Mouse (Mus musculus) bone marrow, adult 2 months (tissue): ENCODE data around the gene Sgms2. TPM values are rescaled to one million over a fixed set of nuclear protein-coding genes. Genes with fewer than 3 reads are reported as not detected.

Source experiments
- H3K27ac ChIP-seq: fragments of 200-500 bp; 2 replicates; pipeline ENCODE4 v1.5.1; 2012; ENCODE audit warnings: low read depth, mild to moderate bottlenecking, control low read depth, inconsistent platforms, low read length; ENCODE audit not compliant: control insufficient read depth, poor library complexity, insufficient read depth
- H3K4me1 ChIP-seq: fragments of 200-500 bp; 2 replicates; pipeline ENCODE4 v1.6.1; 2011; ENCODE audit warnings: low read length; ENCODE audit not compliant: control insufficient read depth, insufficient read depth
- H3K4me3 ChIP-seq: fragments of 200-500 bp; replicated peaks from 2 replicates; pipeline ENCODE3; 2011; ENCODE audit warnings: mild to moderate bottlenecking, low read depth, low read length, control low read depth; ENCODE audit not compliant: control insufficient read depth
- CTCF ChIP-seq: fragments of 200-500 bp; IDR thresholded peaks from 2 replicates; pipeline ENCODE4 v1.5.1; 2011; ENCODE audit warnings: low read length, control low read depth; ENCODE audit not compliant: control insufficient read depth, insufficient read depth
- POLR2A ChIP-seq: fragments of 200-500 bp; IDR thresholded peaks from 2 replicates; pipeline ENCODE4 v1.6.1; 2011; ENCODE audit warnings: low read depth, mild to moderate bottlenecking, control low read depth, low read length, borderline replicate concordance; ENCODE audit not compliant: control insufficient read depth
- WGBS: fragments of 180-500 bp; shearing (Covaris S2); methylation state at CpG from one replicate; pipeline ENCODE4 v1.1.7; 2018; 5-methylcytosine and 5-hydroxymethylcytosine counted together
- polyA plus RNA-seq: library from polyadenylated mRNA; stranded (reverse); fragments of >200 nt; gene quantifications from 2 replicates; pipeline ENCODE4 v1.2.4, GENCODE M21; 2011; ENCODE audit warnings: low replicate concordance; ENCODE audit not compliant: missing spikeins, insufficient read depth, insufficient read length

Gene Sgms2
- polyA plus RNA-seq, 1 experiment: 6.6 TPM

- no peak overlapping the region for H3K4me3 ChIP-seq
- H3K4me1 ChIP-seq: no peaks in the 10 kb centered on the region
- WGBS: 72% methylated on average over 3 of the region's 3 CpGs
- no peak overlapping the region for H3K27ac ChIP-seq
- TF ChIP-seq CTCF: no peak
- TF ChIP-seq POLR2A: no peak
Measured at GRCm38 (mm10) chr3:131292959-131293358, 198.3 kb downstream of the Sgms2 start.

- 66% methylated on average over 2 of the region's 2 CpGs for whole genome bisulfite sequencing
- no peaks in the 10 kb centered on the region for H3K4me1 ChIP-seq
- H3K27ac ChIP-seq: no peak overlapping the region
- H3K4me3 ChIP-seq: no peak overlapping the region
- TF ChIP-seq CTCF: no peak
- no peak for TF ChIP-seq POLR2A
Measured at GRCm38 (mm10) chr3:131292349-131292748, 198.9 kb downstream of the Sgms2 start.

- Histone ChIP-seq H3K4me1 (no peaks in the 10 kb centered on the region), H3K4me3 (no peak overlapping the region), H3K27ac (no peak overlapping the region)
- 71% methylated on average over 4 of the region's 4 CpGs for WGBS
- TF ChIP-seq POLR2A (no peak), CTCF (no peak)
Measured at GRCm38 (mm10) chr3:131291890-131292289, 199.3 kb downstream of the Sgms2 start.

- Histone ChIP-seq H3K27ac (no peak overlapping the region), H3K4me3 (no peak overlapping the region), H3K4me1 (peaks cover 2% of the 10 kb centered on the region; the same call in 1 of the 2 replicates)
- no peak for TF ChIP-seq CTCF
- TF ChIP-seq POLR2A: no peak
- 84% methylated on average over 4 of the region's 4 CpGs for WGBS
Measured at GRCm38 (mm10) chr3:131274151-131274550, 217.1 kb downstream of the Sgms2 start.

- Histone ChIP-seq H3K4me1 (peaks cover 2% of the 10 kb centered on the region; the same call in 1 of the 2 replicates), H3K27ac (no peak overlapping the region), H3K4me3 (peak overlapping the region; percentile 92)
- WGBS: 19% methylated on average over 10 of the region's 10 CpGs
- TF ChIP-seq CTCF: no peak
- no peak for TF ChIP-seq POLR2A
Measured at GRCm38 (mm10) chr3:131272374-131273100, 218.7 kb downstream of the Sgms2 start.

- peaks cover 2% of the 10 kb centered on the region; the same call in 1 of the 2 replicates for H3K4me1 ChIP-seq
- peak within 1 kb of the TSS; percentile 92 for H3K4me3 ChIP-seq
- TF ChIP-seq POLR2A (0 out of 2 replicates have a peak, but pooled peaks have one; percentile 24), CTCF (no peak)
- peak within 1 kb of the TSS; percentile 54; the same call in 1 of the 2 replicates for H3K27ac ChIP-seq
- WGBS: under 1% methylated on average over 54 of the region's 54 CpGs
Measured at GRCm38 (mm10) chr3:131271559-131272373, 219.4 kb downstream of the Sgms2 start, which contains the start of gene Hadh. TSS of gene Hadh (minus strand) at chr3:131272101.

- 5% methylated on average over 8 of the region's 8 CpGs for WGBS
Measured at GRCm38 (mm10) chr3:131271157-131271556, 220.1 kb downstream of the Sgms2 start.

GRCm38 (mm10) chr3:131270381-131270780, 220.8 kb downstream of the Sgms2 start:
- H3K4me1 ChIP-seq: peaks cover 2% of the 10 kb centered on the region; the same call in 1 of the 2 replicates
- WGBS: 87% methylated on average over 6 of the region's 6 CpGs
- no peak overlapping the region for H3K27ac ChIP-seq
- H3K4me3 ChIP-seq: no peak overlapping the region
- TF ChIP-seq POLR2A (no peak), CTCF (no peak)

More at GRCm38 (mm10) chr3:131271157-131271556, 220.1 kb downstream of the Sgms2 start:
- Histone ChIP-seq H3K4me3 (peak overlapping the region; percentile 29), H3K4me1 (peaks cover 2% of the 10 kb centered on the region; the same call in 1 of the 2 replicates), H3K27ac (no peak overlapping the region)
- TF ChIP-seq POLR2A (no peak), CTCF (no peak)

Other genes starting within 250 kb of the Sgms2 start
- gene Hadh, start 219.3 kb downstream of the Sgms2 start, polyA plus RNA-seq: 13.9 and 22.7 TPM in 2 replicates
- 0.36 and 1.1 TPM in 2 replicates for gene Cyp2u1, start 188.2 kb downstream of the Sgms2 start, polyA plus RNA-seq
- gene Papss1, start 73.4 kb upstream of the Sgms2 start, polyA plus RNA-seq: 4.1 and 4.5 TPM in 2 replicates